Mouse (Mus musculus) c-Kit-positive CD71-negative TER-119-negative erythroid progenitor cells, embryonic 14.5 days (primary cell): ENCODE data around the gene Gon4l.
"Not testable (repeated sequence)": the region's sequence is repeated elsewhere in the genome, so short reads cannot be mapped to it uniquely, and the experiment has no call there.

Experiments used
- DNase-seq: peaks from one replicate; pipeline ENCODE4 v3.0.0-alpha.2; 2013; ENCODE audit warnings: low read depth

Gon4l gene

DNA sequence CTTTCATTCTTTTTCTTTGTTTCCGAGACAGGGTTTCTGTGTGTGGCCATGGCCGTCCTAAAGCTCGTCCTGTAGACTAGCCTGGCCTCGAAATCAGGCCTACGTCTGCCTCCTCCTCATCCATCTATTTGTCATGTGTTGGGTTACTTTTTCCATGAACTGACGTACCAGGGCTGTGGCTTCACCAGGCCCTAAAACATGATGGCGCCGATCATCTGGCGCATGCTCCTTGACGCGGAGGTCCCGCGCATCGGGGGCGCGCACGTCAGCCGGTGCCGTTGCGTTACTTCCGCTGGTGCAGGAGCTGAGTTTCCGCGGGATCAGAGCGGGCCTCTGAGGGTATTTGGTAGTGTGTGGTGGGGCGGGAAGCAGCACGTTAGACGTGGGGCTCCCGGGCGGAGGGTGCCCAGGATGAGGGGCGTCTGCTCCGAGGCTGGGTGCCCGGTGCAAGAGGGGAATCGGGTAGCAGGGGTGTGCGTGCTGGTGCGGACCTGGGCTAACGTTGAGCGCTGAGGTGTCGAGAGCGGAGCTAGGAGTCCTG is at the start of gene Gon4l:
Gon4l (plus strand) TSS at position 281 of the 541 bp plus-strand sequence.
- DNase-seq: not testable (repeated sequence)

DNA sequence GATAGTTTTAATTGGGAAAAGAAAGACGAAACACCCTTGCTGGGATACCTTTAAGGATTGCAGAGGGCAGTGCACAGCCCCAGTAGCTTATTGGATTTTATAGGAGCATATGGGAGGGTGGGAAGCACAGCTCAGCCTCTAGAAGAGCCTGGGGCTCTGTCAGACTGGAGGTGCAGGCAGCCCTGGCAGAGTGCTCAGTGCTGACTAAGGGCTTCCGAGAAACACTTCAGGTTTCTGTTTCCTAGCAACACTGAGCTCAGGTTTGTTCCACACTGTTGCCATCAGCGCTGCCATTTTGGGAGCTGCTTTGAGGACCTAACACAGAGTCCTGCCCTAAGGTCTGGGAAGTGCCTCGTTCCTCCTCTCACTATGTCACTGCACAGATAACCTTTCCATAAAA is 48.7 kb upstream of the Gon4l start:
- not testable (repeated sequence) for DNase-seq

DNA sequence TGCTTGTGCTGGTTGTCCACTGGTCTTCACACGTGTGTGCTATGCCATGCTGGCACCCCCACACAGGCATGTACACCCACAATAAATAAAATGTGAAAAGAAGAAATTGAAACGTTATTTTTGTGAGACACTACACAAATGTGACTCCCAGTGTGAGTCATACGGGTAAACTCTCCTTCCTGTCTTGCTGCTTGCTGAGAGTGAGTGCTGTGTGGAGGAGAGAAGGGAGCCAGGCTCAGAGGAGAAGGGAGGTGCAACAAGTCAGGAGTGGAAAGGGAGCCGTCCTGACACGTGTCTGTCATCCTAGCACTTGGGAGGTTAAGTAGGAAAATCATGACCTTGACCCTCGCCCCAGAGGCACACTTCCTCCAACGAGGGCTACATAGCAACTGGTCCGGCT is 48.2 kb upstream of the Gon4l start:
- DNase-seq: not testable (repeated sequence)

GRCm38 (mm10) chr3:88788033-88788432 is 47.0 kb upstream of the Gon4l start:
- not testable (repeated sequence) for DNase-seq

DNA sequence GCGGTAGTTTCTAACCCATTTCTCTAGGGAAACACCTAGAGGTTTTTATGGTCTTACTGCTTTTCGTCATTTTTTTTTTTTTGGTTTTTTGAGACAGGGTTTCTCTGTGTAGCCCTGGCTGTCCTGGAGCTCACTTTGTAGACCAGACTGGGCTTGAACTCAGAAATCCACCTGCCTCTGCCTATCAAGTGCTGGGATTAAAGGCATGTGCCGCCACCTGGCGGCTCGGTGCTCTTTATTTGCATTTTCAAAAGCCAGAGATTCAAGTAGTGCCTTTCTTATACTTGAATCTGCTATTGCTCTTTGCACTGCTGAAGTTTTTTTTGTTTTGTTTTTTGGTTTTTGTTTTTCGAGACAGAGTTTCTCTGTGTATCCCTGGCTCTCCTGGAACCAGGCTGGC is 37.5 kb upstream of the Gon4l start:
- not testable (repeated sequence) for DNase-seq

- DNase-seq: no peak
These were observed 31.0 kb upstream of the Gon4l start for GRCm38 (mm10) chr3:88803910-88804540.

DNA sequence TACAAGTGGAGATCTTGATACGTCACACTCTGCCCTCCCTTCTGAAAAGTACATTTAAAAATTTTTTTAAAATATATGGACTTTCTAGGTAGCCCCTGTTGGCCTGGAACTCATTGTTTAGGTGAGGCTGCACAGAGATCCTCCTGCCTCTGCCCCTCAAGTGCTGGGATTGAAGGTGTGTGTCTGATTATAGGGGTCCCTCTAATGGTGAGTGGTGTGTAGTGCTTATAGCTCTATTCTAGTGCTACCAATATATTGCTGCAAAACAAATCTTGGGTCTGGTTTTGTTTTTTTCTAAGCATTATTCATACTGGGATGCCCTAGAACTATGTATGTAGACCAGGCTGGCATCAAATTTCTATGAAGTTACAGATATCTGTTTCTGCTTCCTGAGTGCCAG is 9.3 kb upstream of the Gon4l start:
- DNase-seq: no peak

- DNase-seq: no peak
These were observed 7.8 kb upstream of the Gon4l start for GRCm38 (mm10) chr3:88827231-88827630.

DNA sequence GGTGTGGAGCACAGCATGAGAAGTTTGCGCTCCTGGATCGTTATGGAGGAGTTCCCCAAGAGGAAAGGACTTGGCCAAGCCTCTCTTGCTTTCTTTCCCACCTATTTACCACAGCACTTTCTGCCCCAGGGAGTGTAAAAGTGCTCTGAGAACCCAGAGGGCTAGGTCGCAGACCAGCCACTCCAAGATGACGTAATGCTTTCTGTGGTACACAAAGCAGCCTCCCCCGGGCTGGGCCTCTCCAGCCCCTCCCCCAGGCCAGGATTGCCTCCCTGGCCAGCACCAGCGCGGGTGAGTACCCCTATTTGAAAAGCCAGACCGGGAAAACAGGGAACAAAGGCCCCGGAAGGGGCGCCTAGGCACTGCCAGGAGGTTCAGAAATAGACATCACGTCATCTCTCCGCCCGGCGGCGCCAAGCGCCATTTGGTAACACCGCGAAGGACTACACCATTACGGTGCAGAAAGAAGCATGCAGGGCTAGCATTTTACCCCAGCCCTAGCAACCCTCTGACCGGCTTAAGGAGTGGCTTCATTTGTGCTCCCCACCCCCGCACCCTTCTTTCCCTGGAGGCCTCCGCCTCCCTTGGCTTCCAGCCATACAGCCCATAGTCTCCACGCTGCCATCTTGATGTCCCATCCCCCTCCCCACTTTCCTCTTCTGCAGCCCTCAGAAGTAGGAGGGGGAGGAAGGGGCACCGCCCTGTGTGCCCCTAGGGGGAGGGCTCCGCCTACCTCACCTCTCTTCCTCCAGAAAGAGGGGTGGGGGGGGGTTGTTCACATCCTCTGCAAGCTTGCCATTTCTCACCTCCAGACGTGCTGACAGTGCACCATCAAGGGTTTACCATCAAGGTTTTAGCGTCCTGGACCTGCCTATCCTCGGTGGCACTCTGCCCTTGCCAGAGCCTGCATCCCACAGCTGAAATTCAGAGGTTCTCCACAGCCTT is 3.6 kb upstream of the Gon4l start:
- not testable (repeated sequence) for DNase-seq

DNA sequence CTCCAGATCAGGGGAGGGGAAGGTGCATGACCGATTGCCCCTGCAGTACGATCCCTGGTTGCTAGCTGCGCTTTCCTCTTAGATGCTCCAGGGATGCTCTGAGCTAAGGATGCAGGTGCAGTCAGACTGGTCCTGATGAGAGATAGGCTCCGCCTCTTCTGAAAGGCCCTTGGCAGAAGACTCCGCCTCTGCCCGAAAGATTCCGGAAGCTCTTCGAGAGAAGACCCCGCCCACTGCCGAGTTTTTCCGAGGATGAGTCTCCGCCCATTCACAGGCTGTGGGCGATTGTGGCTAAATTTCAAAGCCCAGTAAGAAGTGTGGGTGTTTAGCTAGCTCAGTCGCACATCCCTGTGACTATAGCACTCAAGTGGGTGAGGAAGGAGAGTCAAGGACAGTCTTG is 2.6 kb upstream of the Gon4l start:
- DNase-seq: peak; percentile 29

DNA sequence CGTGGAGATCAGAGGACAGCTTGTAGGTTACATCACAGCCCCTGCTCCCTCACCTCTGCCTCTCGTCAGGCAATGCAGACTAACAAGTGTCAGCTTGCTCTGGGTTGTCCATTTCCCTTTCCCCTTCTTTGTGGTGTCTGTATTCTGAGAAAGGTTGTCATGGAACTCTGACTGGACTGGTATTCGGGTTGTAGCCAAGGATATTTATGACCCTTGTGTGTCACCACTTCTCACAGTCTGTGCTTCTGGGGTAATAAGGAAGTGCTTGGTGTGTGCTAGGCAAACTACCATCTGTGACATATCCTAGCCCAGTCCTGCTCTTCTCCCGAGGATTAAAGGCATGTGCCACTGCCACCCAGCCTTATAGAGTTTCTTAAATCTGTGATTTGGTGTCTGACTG is 14.1 kb downstream of the Gon4l start:
- no peak for DNase-seq

GRCm38 (mm10) chr3:88855837-88856236 is 20.8 kb downstream of the Gon4l start:
- no peak for DNase-seq

DNA sequence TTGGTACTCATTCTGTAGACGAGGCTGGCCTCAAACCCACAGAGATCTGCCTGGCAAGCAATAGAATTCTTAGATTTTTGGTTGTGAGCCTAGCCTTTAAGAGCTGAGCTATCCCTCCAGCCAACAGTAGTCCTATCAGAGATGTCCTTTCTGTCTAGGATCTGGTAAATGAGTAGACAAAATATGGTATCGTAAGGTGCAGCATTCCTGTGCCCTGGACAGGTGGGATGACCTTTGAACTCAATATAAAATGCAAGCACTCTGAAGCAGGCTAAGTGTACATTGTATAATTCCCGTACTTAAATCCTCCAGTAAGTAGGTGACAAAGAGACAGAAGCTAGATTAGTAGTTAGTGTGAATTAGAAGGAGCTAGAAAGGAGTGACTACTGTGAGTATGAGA is 27.1 kb downstream of the Gon4l start:
- no peak for DNase-seq

- DNase-seq: not testable (repeated sequence)
These were observed 31.7 kb downstream of the Gon4l start for GRCm38 (mm10) chr3:88866735-88867134.

- DNase-seq: not testable (repeated sequence)
These were observed 32.1 kb downstream of the Gon4l start for GRCm38 (mm10) chr3:88867177-88867576.

DNA sequence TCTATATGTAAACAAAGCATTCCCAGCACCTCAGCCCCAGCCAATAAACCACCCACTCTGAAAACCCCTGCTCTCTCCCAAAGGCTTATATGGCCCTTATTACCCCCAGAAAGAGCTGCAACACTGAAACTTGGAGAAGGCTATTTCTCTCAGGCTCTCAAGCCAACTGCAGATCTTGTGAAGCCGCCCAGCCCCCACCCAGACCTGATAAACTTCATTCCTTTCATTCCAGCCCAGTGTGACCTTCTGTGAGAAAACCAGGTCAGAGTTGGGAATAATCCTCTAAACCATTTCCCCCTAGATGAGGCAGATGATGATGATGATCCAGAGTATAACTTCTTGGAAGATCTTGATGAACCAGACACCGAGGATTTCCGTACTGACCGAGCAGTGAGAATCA is 33.4 kb downstream of the Gon4l start:
- DNase-seq: not testable (repeated sequence)

- not testable (repeated sequence) for DNase-seq
These were observed 47.5 kb downstream of the Gon4l start for GRCm38 (mm10) chr3:88882536-88882935.

- DNase-seq: not testable (repeated sequence)
These were observed 58.0 kb downstream of the Gon4l start for GRCm38 (mm10) chr3:88893011-88893410.

DNA sequence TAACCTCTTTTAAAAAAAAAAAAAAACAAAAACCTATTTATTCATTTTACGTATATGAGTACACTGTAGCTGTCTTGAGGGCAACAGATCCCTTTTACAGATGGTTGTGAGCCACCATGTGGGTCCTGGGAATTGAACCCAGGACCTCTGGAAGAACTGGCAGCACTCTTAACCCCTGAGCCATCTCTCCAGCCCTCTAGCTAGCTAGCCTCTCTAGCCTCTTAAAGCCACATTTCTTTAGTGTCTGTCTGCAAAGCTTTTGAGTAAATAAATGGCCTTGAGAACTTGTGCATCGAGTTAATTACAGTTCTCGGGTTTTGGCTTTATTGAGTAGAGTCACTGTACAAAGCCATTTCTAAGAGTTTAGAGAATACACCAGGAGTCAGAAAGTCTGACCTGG is 69.8 kb downstream of the Gon4l start:
- DNase-seq: no peak

- no peak for DNase-seq
These were observed 70.2 kb downstream of the Gon4l start for GRCm38 (mm10) chr3:88905209-88905608.

GRCm38 (mm10) chr3:88905741-88906140 is 70.7 kb downstream of the Gon4l start:
- no peak for DNase-seq

DNA sequence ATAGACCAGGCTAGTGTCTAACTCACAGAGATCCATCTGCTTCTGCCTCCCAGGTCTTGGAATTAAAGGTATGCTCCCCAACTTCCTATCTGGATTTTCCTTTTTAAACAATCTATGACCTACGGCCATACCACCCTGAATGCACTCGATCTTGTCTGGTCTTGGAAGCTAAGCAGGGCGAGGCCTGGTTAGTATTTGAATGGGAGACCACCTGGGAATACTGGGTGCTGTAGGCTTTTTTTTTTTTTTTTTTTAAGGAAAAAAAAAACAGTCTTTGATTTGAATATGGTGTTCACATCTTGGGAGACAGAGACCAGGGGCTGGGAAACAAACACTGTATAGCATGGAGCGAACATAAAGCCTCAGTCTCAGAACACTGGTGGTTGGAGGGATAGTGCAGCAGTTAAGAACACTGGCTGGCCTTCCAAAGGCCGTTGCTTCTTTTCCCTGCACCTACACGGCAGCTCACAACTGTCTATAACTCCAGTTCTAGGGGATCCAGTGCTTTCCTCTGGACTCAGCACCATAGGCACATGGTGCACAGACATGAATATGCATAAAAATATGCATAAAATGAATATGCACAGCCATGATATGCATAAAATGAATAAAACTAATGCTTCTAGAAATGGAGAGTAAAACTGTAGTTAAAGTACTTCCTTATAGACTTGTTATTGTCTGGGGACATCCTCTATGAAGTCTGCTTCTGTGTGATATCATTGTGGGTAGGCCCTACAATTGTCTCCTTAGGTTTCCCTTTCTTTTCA is 71.5 kb downstream of the Gon4l start:
- DNase-seq: no peak
